Mouse (Mus musculus): Measurements from ENCODE around the gene Il22ra1.

DNA sequence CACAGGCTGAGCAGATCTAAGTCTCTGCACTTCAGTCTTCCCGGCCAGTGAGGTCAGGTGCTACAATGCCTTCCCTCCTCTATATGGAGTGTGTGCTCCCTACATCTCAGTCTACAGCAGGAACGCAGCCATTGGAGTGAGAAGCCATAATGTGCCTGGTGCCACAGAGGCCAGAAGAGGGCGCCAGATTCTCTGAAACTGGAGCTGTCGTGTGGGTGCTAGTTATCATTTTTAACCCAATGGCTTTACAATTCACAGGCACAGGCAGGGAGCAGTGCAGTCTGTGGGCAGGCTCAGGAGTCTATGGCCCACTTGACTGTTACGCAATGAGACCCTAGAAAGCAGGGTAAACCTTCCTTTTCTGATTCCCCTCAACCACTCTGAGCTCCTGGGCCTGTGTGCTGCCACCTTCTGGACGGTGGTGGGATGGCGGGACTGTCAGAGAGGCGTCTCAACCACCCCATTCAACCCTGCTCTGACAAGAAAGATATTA lies 18.9 kb upstream of the Il22ra1 start:
- no peak for TF ChIP-seq GATA1 (IDR thresholded peaks at IDR 0.05; ENCODE audit: low read length)
- TF ChIP-seq TAL1 (IDR thresholded peaks at IDR 0.05; ENCODE audit: low read length) = no peak

Data from erythroblast, embryonic 14.5 days (primary cell).